Mouse (Mus musculus): ENCODE results near the gene CT030661.1. TPM values are rescaled to one million over a fixed set of nuclear protein-coding genes. Genes with fewer than 3 reads are reported as not detected.
"Not testable (repeated sequence)": the region's sequence is repeated elsewhere in the genome, so short reads cannot be mapped to it uniquely, and the experiment has no call there.

CT030661.1 gene
- total and polyA plus RNA-seq, 3 experiments = 8.0 to 23.5 (median 12.7) TPM

DNA sequence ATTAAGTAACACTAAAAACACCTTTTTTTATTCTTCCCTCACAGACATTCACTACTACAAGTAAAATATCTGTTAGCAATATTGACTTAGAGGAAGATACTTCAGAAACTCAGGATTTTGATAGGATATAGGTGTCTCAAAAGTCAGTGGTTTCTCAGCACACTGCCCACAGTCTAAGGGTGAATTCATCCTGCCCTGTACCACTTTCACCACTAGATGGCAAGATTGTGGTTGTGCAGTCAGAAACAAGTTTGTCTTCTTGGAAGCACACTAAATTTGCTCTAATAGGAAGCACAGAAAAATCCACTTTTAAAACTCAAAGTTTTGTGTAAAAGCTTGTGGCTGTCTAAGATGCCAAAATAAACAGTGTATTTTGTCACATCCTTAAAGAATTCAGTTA is 38.2 kb upstream of the CT030661.1 start:
- DNase-seq (ENCODE audit: extremely low read depth) = peak; percentile 55
- Histone ChIP-seq H3K36me3 (replicated peaks in 1 of 2; ENCODE audit: control insufficient read depth in 1 of 2, insufficient read depth in 1 of 2, low read length in 1 of 2) (peaks cover 2 to 13% of the 10 kb centered on the region in 2 experiments), H3K9me3 (replicated peaks; ENCODE audit: low read length) (no peaks in the 10 kb centered on the region), H3K27me3 (replicated peaks) (no peaks in the 10 kb centered on the region), H3K9ac (ENCODE audit: insufficient read depth, low read depth) (no peak overlapping the region), H3K27ac (ENCODE audit: insufficient read depth, low read depth) (no peak overlapping the region), H3K4me1 (ENCODE audit: control insufficient read depth in 1 of 2, insufficient read depth in 2 of 2) (no peaks in the 10 kb centered on the region), H3K4me2 (ENCODE audit: insufficient read depth, low read depth, poor library complexity, severe bottlenecking) (no peak overlapping the region), H3K79me2 (replicated peaks; ENCODE audit: control insufficient read depth, extremely low read depth, insufficient read depth, poor library complexity, severe bottlenecking) (no peaks in the 10 kb centered on the region), H3K4me3 (replicated peaks in 1 of 3; ENCODE audit: low read depth in 2 of 3, low read length in 2 of 3, poor library complexity in 1 of 3) (no peak overlapping the region)
- TF ChIP-seq RAD21 (IDR thresholded peaks at IDR 0.05; ENCODE audit: low read depth, low read length) (peak; percentile 70), SMC3 (IDR thresholded peaks at IDR 0.05; ENCODE audit: low read depth, low read length) (peak; percentile 87), TCF12 (IDR thresholded peaks at IDR 0.05; ENCODE audit: low read depth, low read length) (no peak), CTCF (conservative IDR thresholded peaks at IDR 0.05 in 1 of 2, IDR thresholded peaks at IDR 0.05 in 1 of 2; ENCODE audit: low read depth in 2 of 2, low read length in 2 of 2) (peak; percentile 81 to 85)
- dilution Hi-C loops (cut with MboI; ENCODE audit: extremely low pct_ligation_motif_present, extremely low pct_unique_long_range_greater_than_20kb, low sequenced_read_pairs) (no loop called here), in situ Hi-C loops (cut with MboI; ENCODE audit: low pct_ligation_motif_present, low pct_unique_long_range_greater_than_20kb, low sequenced_read_pairs) (no loop called here)

DNA sequence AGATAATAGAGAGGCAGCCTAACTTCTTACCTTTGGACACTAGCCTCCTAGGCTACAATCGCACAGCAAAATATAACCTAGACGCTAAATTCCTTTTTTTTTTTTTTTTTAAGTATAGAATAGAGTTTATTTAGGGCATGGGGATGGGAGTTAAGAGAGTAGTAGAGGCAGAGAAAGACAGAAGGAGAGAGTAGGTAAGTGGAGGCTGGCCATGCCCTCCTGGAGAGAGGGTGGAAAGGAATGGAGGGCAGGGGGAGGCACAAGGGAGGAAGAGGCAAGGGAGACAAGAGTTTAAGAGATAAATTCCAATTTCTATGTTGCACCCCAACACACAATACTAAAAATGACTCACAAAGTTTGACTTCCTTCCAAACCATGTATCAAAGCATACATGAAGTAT is 610 bp upstream of the CT030661.1 start:
- dilution Hi-C loops (cut with MboI; ENCODE audit: extremely low pct_ligation_motif_present, extremely low pct_unique_long_range_greater_than_20kb, low sequenced_read_pairs); H3K27ac ChIP-seq (ENCODE audit: insufficient read depth, low read depth); H3K4me1 ChIP-seq (ENCODE audit: control insufficient read depth in 1 of 2, insufficient read depth in 2 of 2); in situ Hi-C loops (cut with MboI; ENCODE audit: low pct_ligation_motif_present, low pct_unique_long_range_greater_than_20kb, low sequenced_read_pairs); H3K27me3 ChIP-seq (replicated peaks); H3K9me3 ChIP-seq (replicated peaks; ENCODE audit: low read length); H3K36me3 ChIP-seq (replicated peaks in 1 of 2; ENCODE audit: control insufficient read depth in 1 of 2, insufficient read depth in 1 of 2, low read length in 1 of 2); DNase-seq (ENCODE audit: extremely low read depth); H3K79me2 ChIP-seq (replicated peaks; ENCODE audit: control insufficient read depth, extremely low read depth, insufficient read depth, poor library complexity, severe bottlenecking): not testable (repeated sequence)
- H3K4me3 ChIP-seq (replicated peaks in 1 of 3; ENCODE audit: low read depth in 2 of 3, low read length in 2 of 3, poor library complexity in 1 of 3) = peak overlapping the region; percentile 51 to 66 (median 60)
- peak overlapping the region; percentile 35 for H3K4me2 ChIP-seq (ENCODE audit: insufficient read depth, low read depth, poor library complexity, severe bottlenecking)
- H3K9ac ChIP-seq (ENCODE audit: insufficient read depth, low read depth) = peak overlapping the region; percentile 54; the same call in 1 of the 2 replicates

- dilution Hi-C loops (cut with MboI; ENCODE audit: extremely low pct_ligation_motif_present, extremely low pct_unique_long_range_greater_than_20kb, low sequenced_read_pairs); H3K27ac ChIP-seq (ENCODE audit: insufficient read depth, low read depth): not testable (repeated sequence)
- 0 out of 2 replicates have a peak, but pooled peaks have one; percentile 3 for TF ChIP-seq MXI1 (IDR thresholded peaks at IDR 0.05; ENCODE audit: low read depth, low read length)
These were observed 418 bp downstream of the CT030661.1 start for GRCm38 (mm10) chr17:22314219-22314618.

More at GRCm38 (mm10) chr17:22314219-22314618, 418 bp downstream of the CT030661.1 start:
- peak overlapping the region; percentile 54 for H3K9ac ChIP-seq (ENCODE audit: insufficient read depth, low read depth)
- H3K79me2 ChIP-seq (replicated peaks; ENCODE audit: control insufficient read depth, extremely low read depth, insufficient read depth, poor library complexity, severe bottlenecking); DNase-seq (ENCODE audit: extremely low read depth); H3K4me1 ChIP-seq (ENCODE audit: control insufficient read depth in 1 of 2, insufficient read depth in 2 of 2); H3K9me3 ChIP-seq (replicated peaks; ENCODE audit: low read length); H3K4me2 ChIP-seq (ENCODE audit: insufficient read depth, low read depth, poor library complexity, severe bottlenecking); in situ Hi-C loops (cut with MboI; ENCODE audit: low pct_ligation_motif_present, low pct_unique_long_range_greater_than_20kb, low sequenced_read_pairs); H3K36me3 ChIP-seq (replicated peaks in 1 of 2; ENCODE audit: control insufficient read depth in 1 of 2, insufficient read depth in 1 of 2, low read length in 1 of 2); H3K27me3 ChIP-seq (replicated peaks): not testable (repeated sequence)
- H3K4me3 ChIP-seq (replicated peaks in 1 of 3; ENCODE audit: low read depth in 2 of 3, low read length in 2 of 3, poor library complexity in 1 of 3) = peak overlapping the region; percentile 51 to 66 (median 60)

Other genes starting within 250 kb of the CT030661.1 start
- gene Zfp947, start 148.6 kb downstream of the CT030661.1 start, total RNA-seq (2012; rRNA removed) = 1.1 and 1.3 TPM in 2 replicates
- 5.9 and 7.3 TPM in 2 replicates for gene Zfp947, start 148.6 kb downstream of the CT030661.1 start, total RNA-seq (2014; rRNA removed)
- gene Zfp947, start 148.6 kb downstream of the CT030661.1 start, polyA plus RNA-seq (2012; ENCODE audit: insufficient read length, low read depth) = 2.5 and 2.9 TPM in 2 replicates
- 2.2 and 2.7 TPM in 2 replicates for gene Zfp994, start 89.2 kb downstream of the CT030661.1 start, total RNA-seq (2012; rRNA removed)
- 6.2 and 7.1 TPM in 2 replicates for gene Zfp994, start 89.2 kb downstream of the CT030661.1 start, total RNA-seq (2014; rRNA removed)
- 2.1 and 2.7 TPM in 2 replicates for gene Zfp994, start 89.2 kb downstream of the CT030661.1 start, polyA plus RNA-seq (2012; ENCODE audit: insufficient read length, low read depth)
- 2.6 and 3.9 TPM in 2 replicates for gene Zfp944, start 46.6 kb upstream of the CT030661.1 start, total RNA-seq (2012; rRNA removed)
- 6.9 and 9.9 TPM in 2 replicates for gene Zfp944, start 46.6 kb upstream of the CT030661.1 start, total RNA-seq (2014; rRNA removed)
- gene Zfp944, start 46.6 kb upstream of the CT030661.1 start, polyA plus RNA-seq (2012; ENCODE audit: insufficient read length, low read depth) = 3.4 and 4.0 TPM in 2 replicates
- 2.1 and 2.6 TPM in 2 replicates for gene Zfp758, start 46.6 kb upstream of the CT030661.1 start, total RNA-seq (2012; rRNA removed)
- 5.7 and 7.3 TPM in 2 replicates for gene Zfp758, start 46.6 kb upstream of the CT030661.1 start, total RNA-seq (2014; rRNA removed)
- gene Zfp758, start 46.6 kb upstream of the CT030661.1 start, polyA plus RNA-seq (2012; ENCODE audit: insufficient read length, low read depth) = 1.2 and 1.7 TPM in 2 replicates
- gene Zfp946, start 109.4 kb upstream of the CT030661.1 start, total RNA-seq (2012; rRNA removed) = 1.9 and 2.7 TPM in 2 replicates
- gene Zfp946, start 109.4 kb upstream of the CT030661.1 start, total RNA-seq (2014; rRNA removed) = 7.1 and 7.3 TPM in 2 replicates
- 5.9 and 6.6 TPM in 2 replicates for gene Zfp946, start 109.4 kb upstream of the CT030661.1 start, polyA plus RNA-seq (2012; ENCODE audit: insufficient read length, low read depth)